ENCODE assay signal across 11 mouse cellular contexts in the genomic region with DNA sequence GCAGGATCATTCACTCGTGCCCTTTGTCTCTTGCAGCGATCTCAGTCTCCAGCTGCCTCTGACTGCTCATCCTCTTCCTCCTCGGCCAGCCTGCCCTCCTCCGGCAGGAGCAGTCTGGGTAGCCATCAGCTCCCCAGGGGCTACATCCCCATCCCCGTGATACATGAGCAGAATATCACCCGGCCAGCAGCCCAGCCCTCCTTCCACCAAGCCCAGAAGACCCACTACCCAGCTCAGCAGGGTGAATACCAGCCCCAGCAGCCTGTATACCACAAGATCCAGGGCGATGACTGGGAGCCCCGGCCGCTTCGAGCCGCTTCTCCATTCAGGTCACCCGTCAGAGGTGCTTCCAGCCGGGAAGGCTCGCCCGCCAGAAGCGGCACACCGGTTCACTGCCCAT. TPM values are rescaled to one million over a fixed set of nuclear protein-coding genes. Genes with fewer than 3 reads are reported as not detected.
A peak's percentile ranks its signal among the peaks of the same experiment; 100 is the strongest.
DNase-seq lines count a peak whose midpoint lies in the region; ATAC-seq and TF ChIP-seq lines count a peak whose summit lies in the region.
"Had no signal": no experiment of that assay in that cellular context is flagged by ENCODE, and none has a peak within 500 bp of the region (broad histone marks: within the 10 kb centered on the region; RNA-seq: fewer than 3 reads in every experiment).

No protein-coding gene starts in this region.

- TF ChIP-seq EP300 in lung, postnatal 0 days (IDR thresholded peaks at IDR 0.05): no peak
- TF ChIP-seq EP300 in heart, postnatal 0 days (IDR thresholded peaks at IDR 0.05; ENCODE audit: low read depth): no peak

- no peak for DNase-seq in heart, adult 8-10 months (ENCODE audit: low spot score)
- DNase-seq in lung, postnatal 0 days (ENCODE audit: low spot score): no peak
- DNase-seq in lung, postnatal 10 days: no peak
- no peak for DNase-seq in embryonic facial prominence, embryonic 10.5 days (ENCODE audit: low spot score)
- DNase-seq in heart, postnatal 0 days (ENCODE audit: low spot score): no peak
- no peak for DNase-seq in right cerebral cortex, postnatal 14 days
- DNase-seq: adrenal gland, postnatal 14 days; thymus, postnatal 14 days had no signal

- peak overlapping the region; percentile 1 for H3K9ac ChIP-seq in heart, embryonic 12.5 days
- H3K9ac ChIP-seq in lung, postnatal 0 days (replicated peaks; ENCODE audit: low read depth): no peak overlapping the region
- H3K9ac ChIP-seq in heart, postnatal 0 days (replicated peaks; ENCODE audit: low read depth, low read length): 0 out of 2 replicates have a peak overlapping the region, but pooled peaks have one; percentile 9
- H3K9ac ChIP-seq: midbrain, embryonic 15.5 days had no signal

- H3K27me3 ChIP-seq in heart, embryonic 12.5 days (replicated peaks): no peaks in the 10 kb centered on the region
- no peaks in the 10 kb centered on the region for H3K27me3 ChIP-seq in lung, postnatal 0 days (replicated peaks; ENCODE audit: insufficient read depth, low read length)
- H3K27me3 ChIP-seq in embryonic facial prominence, embryonic 10.5 days (replicated peaks; ENCODE audit: low read depth, poor library complexity, severe bottlenecking): 0 out of 2 replicates have a peak, but pooled peaks cover 6% of the 10 kb centered on the region
- no peaks in the 10 kb centered on the region for H3K27me3 ChIP-seq in heart, postnatal 0 days (ENCODE audit: control insufficient read depth, insufficient read depth, low read length)
- H3K27me3 ChIP-seq: midbrain, embryonic 15.5 days had no signal

- no peak for ATAC-seq in heart, embryonic 12.5 days (ENCODE audit: insufficient number of reproducible peaks, low FRiP score)
- no peak for ATAC-seq in lung, postnatal 0 days
- ATAC-seq in heart, postnatal 0 days (ENCODE audit: insufficient read depth, low read depth): no peak
- ATAC-seq: midbrain, embryonic 15.5 days had no signal

- TF ChIP-seq CTCF in lung, postnatal 0 days (IDR thresholded peaks at IDR 0.05): no peak
- no peak for TF ChIP-seq CTCF in heart, postnatal 0 days (IDR thresholded peaks at IDR 0.05; ENCODE audit: low read depth)

- WGBS in heart, embryonic 12.5 days: 76% methylated on average over 17 of the region's 17 CpGs
- 82% methylated on average over 17 of the region's 17 CpGs for WGBS in lung, postnatal 0 days
- WGBS in embryonic facial prominence, embryonic 10.5 days: 90% methylated on average over 17 of the region's 17 CpGs
- WGBS in heart, postnatal 0 days: 71% methylated on average over 17 of the region's 17 CpGs

- no peak overlapping the region for H3K4me3 ChIP-seq in heart, embryonic 12.5 days
- no peak overlapping the region for H3K4me3 ChIP-seq in lung, postnatal 0 days (ENCODE audit: low read depth, low read length)
- no peak overlapping the region for H3K4me3 ChIP-seq in embryonic facial prominence, embryonic 10.5 days
- no peak overlapping the region for H3K4me3 ChIP-seq in heart, postnatal 0 days (ENCODE audit: low read depth, low read length)
- H3K4me3 ChIP-seq: midbrain, embryonic 15.5 days had no signal

- H3K36me3 ChIP-seq in heart, embryonic 12.5 days: peaks cover 63% of the 10 kb centered on the region
- peaks cover 44% of the 10 kb centered on the region for H3K36me3 ChIP-seq in lung, postnatal 0 days (ENCODE audit: insufficient read depth, low read length)
- peaks cover 62% of the 10 kb centered on the region for H3K36me3 ChIP-seq in embryonic facial prominence, embryonic 10.5 days (replicated peaks)
- H3K36me3 ChIP-seq in heart, postnatal 0 days (replicated peaks; ENCODE audit: control insufficient read depth, insufficient read depth, low read length): peaks cover 63% of the 10 kb centered on the region
- H3K36me3 ChIP-seq: midbrain, embryonic 15.5 days had no signal

- no peak overlapping the region for H3K4me2 ChIP-seq in heart, embryonic 12.5 days
- no peak overlapping the region for H3K4me2 ChIP-seq in lung, postnatal 0 days (replicated peaks; ENCODE audit: low read depth, low read length)
- H3K4me2 ChIP-seq in heart, postnatal 0 days (ENCODE audit: low read depth, low read length): no peak overlapping the region
- H3K4me2 ChIP-seq: midbrain, embryonic 15.5 days had no signal

- peak overlapping the region; percentile 62 for H3K27ac ChIP-seq in heart, embryonic 12.5 days (ENCODE audit: poor library complexity, severe bottlenecking)
- peak overlapping the region; percentile 76 for H3K27ac ChIP-seq in lung, postnatal 0 days (ENCODE audit: low read length)
- H3K27ac ChIP-seq in embryonic facial prominence, embryonic 10.5 days (replicated peaks): peak overlapping the region; percentile 35; the same call in 1 of the 2 replicates
- peak overlapping the region; percentile 96 for H3K27ac ChIP-seq in heart, postnatal 0 days (ENCODE audit: low read depth)
- H3K27ac ChIP-seq: macrophage; midbrain, embryonic 15.5 days had no signal

- H3K9me3 ChIP-seq in heart, embryonic 12.5 days (replicated peaks): no peaks in the 10 kb centered on the region
- H3K9me3 ChIP-seq in lung, postnatal 0 days (ENCODE audit: low read length): no peaks in the 10 kb centered on the region
- no peaks in the 10 kb centered on the region for H3K9me3 ChIP-seq in embryonic facial prominence, embryonic 10.5 days
- H3K9me3 ChIP-seq in heart, postnatal 0 days (replicated peaks; ENCODE audit: control insufficient read depth, low read length): no peaks in the 10 kb centered on the region
- H3K9me3 ChIP-seq: midbrain, embryonic 15.5 days had no signal

- H3K4me1 ChIP-seq in heart, embryonic 12.5 days (replicated peaks): peaks cover 74% of the 10 kb centered on the region
- peaks cover 11% of the 10 kb centered on the region; the same call in 1 of the 2 replicates for H3K4me1 ChIP-seq in lung, postnatal 0 days (ENCODE audit: insufficient read depth, low read depth, low read length)
- peaks cover 36% of the 10 kb centered on the region for H3K4me1 ChIP-seq in embryonic facial prominence, embryonic 10.5 days
- peaks cover 63% of the 10 kb centered on the region for H3K4me1 ChIP-seq in heart, postnatal 0 days (ENCODE audit: control insufficient read depth, insufficient read depth)

RNA-seq across cellular contexts. Expression of gene Bag3, which starts 18.4 kb away (rescaled TPM):
- polyA plus RNA-seq in heart, embryonic 12.5 days (2016; fragmentation: Nextera tagmentation; extraction: Ambion mirVana): 21.3 and 22.0 TPM in 2 replicates
- 100 to 1,000 TPM; 281 to 370 (median 342) TPM for total RNA-seq in heart, adult 8-10 months (2022)
- 20.3 and 23.7 TPM in 2 replicates for polyA plus RNA-seq in lung, postnatal 0 days (2015; fragmentation: Nextera tagmentation; extraction: Ambion mirVana)
- polyA plus RNA-seq in embryonic facial prominence, embryonic 10.5 days (2016; fragmentation: Nextera tagmentation; extraction: Ambion mirVana): 11.2 and 11.5 TPM in 2 replicates
- total RNA-seq in heart, postnatal 0 days (2014; rRNA removed; ENCODE audit: low replicate concordance): 60.3 and 75.3 TPM in 2 replicates
- polyA plus RNA-seq in heart, postnatal 0 days (2015; fragmentation: Nextera tagmentation; extraction: Ambion mirVana): 43.8 and 46.3 TPM in 2 replicates

Comparison
In these comparisons a context has a peak if more than half of its experiments do, and no peak if none do; other contexts are left out.
1. H3K27ac ChIP-seq: peak in every context shown above with its lines; median percentile 96 in heart, postnatal 0 days; 76 in lung, postnatal 0 days; 62 in heart, embryonic 12.5 days; 35 in embryonic facial prominence, embryonic 10.5 days.